8 mouse cellular contexts compared by ENCODE assay signal in genomic region chr2:101665058-101665702, GRCm38 (mm10). TPM values are rescaled to one million over a fixed set of nuclear protein-coding genes. Genes with fewer than 3 reads are reported as not detected.
DNase-seq lines count a peak whose midpoint lies in the region; ATAC-seq and TF ChIP-seq lines count a peak whose summit lies in the region.

No protein-coding gene starts in this region.

- H3K4me2 ChIP-seq in embryonic facial prominence, embryonic 13.5 days = no peak overlapping the region
- H3K4me2 ChIP-seq in limb, embryonic 13.5 days (replicated peaks) = no peak overlapping the region
- no peak overlapping the region for H3K4me2 ChIP-seq in midbrain, postnatal 0 days (ENCODE audit: low read depth, low read length, poor library complexity, severe bottlenecking)

- no peaks in the 10 kb centered on the region for H3K36me3 ChIP-seq in embryonic facial prominence, embryonic 13.5 days
- H3K36me3 ChIP-seq in limb, embryonic 13.5 days = no peaks in the 10 kb centered on the region
- H3K36me3 ChIP-seq in midbrain, postnatal 0 days (ENCODE audit: insufficient read depth, low read length) = no peaks in the 10 kb centered on the region

- H3K27me3 ChIP-seq in embryonic facial prominence, embryonic 13.5 days = peaks cover 3% of the 10 kb centered on the region; the same call in 1 of the 2 replicates
- no peaks in the 10 kb centered on the region for H3K27me3 ChIP-seq in limb, embryonic 13.5 days
- no peaks in the 10 kb centered on the region for H3K27me3 ChIP-seq in midbrain, postnatal 0 days (ENCODE audit: insufficient read depth, low read length)

- ATAC-seq in embryonic facial prominence, embryonic 13.5 days (ENCODE audit: insufficient number of reproducible peaks, insufficient read depth, low FRiP score, low TSS enrichment, low read depth) = 0 out of 2 replicates have a peak, but pooled peaks have one; percentile 48
- ATAC-seq in limb, embryonic 13.5 days (ENCODE audit: low FRiP score, low read depth) = peak; percentile 75
- ATAC-seq in midbrain, postnatal 0 days (ENCODE audit: low FRiP score) = peak; percentile 70

- TF ChIP-seq CTCF in midbrain, postnatal 0 days (IDR thresholded peaks at IDR 0.05) = peak; percentile 86

- no peaks in the 10 kb centered on the region for H3K9me3 ChIP-seq in embryonic facial prominence, embryonic 13.5 days
- no peaks in the 10 kb centered on the region for H3K9me3 ChIP-seq in limb, embryonic 13.5 days
- H3K9me3 ChIP-seq in midbrain, postnatal 0 days (ENCODE audit: low read length) = no peaks in the 10 kb centered on the region

- no peak overlapping the region for H3K9ac ChIP-seq in embryonic facial prominence, embryonic 13.5 days
- H3K9ac ChIP-seq in limb, embryonic 13.5 days = no peak overlapping the region
- H3K9ac ChIP-seq in midbrain, postnatal 0 days (replicated peaks; ENCODE audit: low read length, poor library complexity, severe bottlenecking) = no peak overlapping the region

- WGBS in embryonic facial prominence, embryonic 13.5 days = 22% methylated on average over 9 of the region's 9 CpGs
- 21% methylated on average over 9 of the region's 9 CpGs for WGBS in limb, embryonic 13.5 days
- WGBS in midbrain, postnatal 0 days = 22% methylated on average over 9 of the region's 9 CpGs

- no peak overlapping the region for H3K27ac ChIP-seq in embryonic facial prominence, embryonic 13.5 days
- H3K27ac ChIP-seq in limb, embryonic 13.5 days = no peak overlapping the region
- no peak overlapping the region for H3K27ac ChIP-seq in midbrain, postnatal 0 days (ENCODE audit: low read depth, low read length)

- DNase-seq in A20 (ENCODE audit: low read depth, low spot score) = peak; percentile 87
- peak; percentile 84 for DNase-seq in adrenal gland, postnatal 14 days
- DNase-seq in heart, adult 8-10 months (ENCODE audit: low spot score) = peak; percentile 78
- peak; percentile 84 for DNase-seq in kidney, adult 9 months
- peak; percentile 88 for DNase-seq in midbrain, postnatal 0 days (ENCODE audit: low spot score)
- peak; percentile 58 to 59 for DNase-seq in spleen, postnatal 36 days (ENCODE audit: low spot score in 2 of 2)

- no peak overlapping the region for H3K4me3 ChIP-seq in embryonic facial prominence, embryonic 13.5 days
- H3K4me3 ChIP-seq in limb, embryonic 13.5 days = no peak overlapping the region
- H3K4me3 ChIP-seq in midbrain, postnatal 0 days (ENCODE audit: low read depth, low read length) = no peak overlapping the region

- H3K4me1 ChIP-seq in embryonic facial prominence, embryonic 13.5 days = no peaks in the 10 kb centered on the region
- no peaks in the 10 kb centered on the region for H3K4me1 ChIP-seq in limb, embryonic 13.5 days
- H3K4me1 ChIP-seq in midbrain, postnatal 0 days (ENCODE audit: insufficient read depth, low read length) = no peaks in the 10 kb centered on the region

RNA-seq across cellular contexts. Expression of gene Traf6, which starts 13.0 kb away (rescaled TPM):
- total RNA-seq in adrenal gland, postnatal 14 days (2021) = 16.1 and 17.0 TPM in 2 replicates
- 8.8 and 10.2 TPM in 2 replicates for polyA plus RNA-seq in embryonic facial prominence, embryonic 13.5 days (2015; fragmentation: Nextera tagmentation; extraction: Ambion mirVana)
- total RNA-seq in heart, adult 8-10 months (2022) = 10 to 100 TPM in 1 of 4 experiments, 1 to 10 TPM in 3; 8.7 to 10.3 (median 9.0) TPM
- polyA plus RNA-seq in limb, embryonic 13.5 days (2015; fragmentation: Nextera tagmentation; extraction: Ambion mirVana) = 8.0 and 9.3 TPM in 2 replicates
- total RNA-seq in midbrain, postnatal 0 days (2014; rRNA removed) = 16.5 and 19.9 TPM in 2 replicates
- polyA plus RNA-seq in midbrain, postnatal 0 days (2015; fragmentation: Nextera tagmentation; extraction: Ambion mirVana) = 4.9 and 5.3 TPM in 2 replicates

RNA-seq across cellular contexts. Expression of gene B230118H07Rik, which starts 15.8 kb away (rescaled TPM):
- total RNA-seq in adrenal gland, postnatal 14 days (2021) = 31.8 and 32.7 TPM in 2 replicates
- polyA plus RNA-seq in embryonic facial prominence, embryonic 13.5 days (2015; fragmentation: Nextera tagmentation; extraction: Ambion mirVana) = 59.5 and 68.3 TPM in 2 replicates
- total RNA-seq in heart, adult 8-10 months (2022) = 100 to 1,000 TPM in 1 of 4 experiments, 10 to 100 TPM in 3; 87.7 to 103 (median 92.8) TPM
- 61.4 and 63.0 TPM in 2 replicates for polyA plus RNA-seq in limb, embryonic 13.5 days (2015; fragmentation: Nextera tagmentation; extraction: Ambion mirVana)
- 18.2 and 21.4 TPM in 2 replicates for total RNA-seq in midbrain, postnatal 0 days (2014; rRNA removed)
- 50.7 and 51.5 TPM in 2 replicates for polyA plus RNA-seq in midbrain, postnatal 0 days (2015; fragmentation: Nextera tagmentation; extraction: Ambion mirVana)

RNA-seq across cellular contexts. Expression of gene Rag1, which starts 15.9 kb away (rescaled TPM):
- total RNA-seq in adrenal gland, postnatal 14 days (2021) = 0.19 and 1.9 TPM in 2 replicates
- polyA plus RNA-seq in embryonic facial prominence, embryonic 13.5 days (2015; fragmentation: Nextera tagmentation; extraction: Ambion mirVana) = 0.10 and 0.12 TPM in 2 replicates
- under 1 TPM in 2 of 4 experiments, not detected in 2; 0.03 to 0.06 TPM for total RNA-seq in heart, adult 8-10 months (2022)
- polyA plus RNA-seq in limb, embryonic 13.5 days (2015; fragmentation: Nextera tagmentation; extraction: Ambion mirVana) = 0.17 and 0.19 TPM in 2 replicates
- total RNA-seq in midbrain, postnatal 0 days (2014; rRNA removed) = 0.27 and 0.42 TPM in 2 replicates
- polyA plus RNA-seq in midbrain, postnatal 0 days (2015; fragmentation: Nextera tagmentation; extraction: Ambion mirVana) = 0.04 TPM in 2 replicates

RNA-seq across cellular contexts. Expression of gene Rag2, which starts 40.7 kb away (rescaled TPM):
- total RNA-seq in adrenal gland, postnatal 14 days (2021) = 0.48 TPM in 1 of 2 replicates, not detected in the other
- not detected in 2 replicates for polyA plus RNA-seq in embryonic facial prominence, embryonic 13.5 days (2015; fragmentation: Nextera tagmentation; extraction: Ambion mirVana)
- total RNA-seq in heart, adult 8-10 months (2022) = not detected
- not detected in 2 replicates for polyA plus RNA-seq in limb, embryonic 13.5 days (2015; fragmentation: Nextera tagmentation; extraction: Ambion mirVana)
- not detected in 2 replicates for total RNA-seq in midbrain, postnatal 0 days (2014; rRNA removed)
- polyA plus RNA-seq in midbrain, postnatal 0 days (2015; fragmentation: Nextera tagmentation; extraction: Ambion mirVana) = 0.09 TPM in 1 of 2 replicates, not detected in the other
